Mouse (Mus musculus): ENCODE measurements around the gene Gas2l2. TPM values are rescaled to one million over a fixed set of nuclear protein-coding genes. Genes with fewer than 3 reads are reported as not detected.
A peak's percentile ranks its signal among the peaks of the same experiment; 100 is the strongest.

The Gas2l2 gene
- polyA plus RNA-seq, 1 experiment from 2014 or later = not detected

DNA sequence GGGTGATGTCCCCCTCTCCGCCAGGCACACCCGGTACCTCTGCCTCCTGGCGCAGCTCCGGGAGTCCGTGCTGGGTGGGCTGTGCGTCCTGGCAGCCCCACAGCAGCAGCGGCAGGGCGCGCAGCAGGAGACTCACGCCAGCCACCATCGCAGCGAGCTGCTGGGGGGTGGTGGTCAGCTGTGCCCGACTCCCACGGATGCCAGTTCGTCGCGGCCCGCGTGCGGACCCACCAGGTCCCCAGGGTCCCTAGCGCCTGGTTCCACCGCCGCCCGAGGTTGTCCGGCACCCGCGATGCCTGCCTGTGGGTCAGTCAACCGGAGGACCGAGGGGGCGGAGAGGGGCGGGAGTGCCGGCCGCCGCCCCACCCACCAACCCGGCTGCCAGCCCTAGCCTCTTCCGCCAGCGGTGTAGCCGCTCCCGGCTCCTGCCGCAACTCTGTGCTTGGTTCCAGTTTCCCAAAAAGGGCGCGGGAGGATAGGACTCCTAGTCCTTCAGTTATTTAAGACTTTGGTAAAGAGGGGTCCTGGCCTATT is 33.5 kb upstream of the Gas2l2 start, which contains the start of gene Mmp28:
TSS of gene Mmp28 (minus strand) at position 361 of the 534 bp plus-strand sequence.
- Histone ChIP-seq H3K9me3 (ENCODE audit: control insufficient read depth, low read depth, low read length) (no peaks in the 10 kb centered on the region), H3K4me3 (ENCODE audit: low read depth, low read length) (peak within 1 kb of the TSS; percentile 53), H3K4me2 (replicated peaks; ENCODE audit: low read depth, low read length) (peak within 1 kb of the TSS; percentile 92), H3K27ac (ENCODE audit: low read length) (no peak within 1 kb of the TSS), H3K27me3 (ENCODE audit: control insufficient read depth, insufficient read depth, low read length) (peaks cover 6% of the 10 kb centered on the region), H3K9ac (replicated peaks; ENCODE audit: low read depth, low read length) (peak within 1 kb of the TSS; percentile 55), H3K4me1 (ENCODE audit: control insufficient read depth, insufficient read depth, low read length) (peaks cover 7% of the 10 kb centered on the region; the same call in 1 of the 2 replicates), H3K36me3 (ENCODE audit: control insufficient read depth, insufficient read depth, low read length) (no peaks in the 10 kb centered on the region)
- under 1% methylated on average over 42 of the region's 42 CpGs for whole genome bisulfite sequencing
- ATAC-seq (ENCODE audit: insufficient number of reproducible peaks, insufficient read depth, low FRiP score, low read depth) = peak; percentile 51; the same call in 1 of the 2 replicates

DNA sequence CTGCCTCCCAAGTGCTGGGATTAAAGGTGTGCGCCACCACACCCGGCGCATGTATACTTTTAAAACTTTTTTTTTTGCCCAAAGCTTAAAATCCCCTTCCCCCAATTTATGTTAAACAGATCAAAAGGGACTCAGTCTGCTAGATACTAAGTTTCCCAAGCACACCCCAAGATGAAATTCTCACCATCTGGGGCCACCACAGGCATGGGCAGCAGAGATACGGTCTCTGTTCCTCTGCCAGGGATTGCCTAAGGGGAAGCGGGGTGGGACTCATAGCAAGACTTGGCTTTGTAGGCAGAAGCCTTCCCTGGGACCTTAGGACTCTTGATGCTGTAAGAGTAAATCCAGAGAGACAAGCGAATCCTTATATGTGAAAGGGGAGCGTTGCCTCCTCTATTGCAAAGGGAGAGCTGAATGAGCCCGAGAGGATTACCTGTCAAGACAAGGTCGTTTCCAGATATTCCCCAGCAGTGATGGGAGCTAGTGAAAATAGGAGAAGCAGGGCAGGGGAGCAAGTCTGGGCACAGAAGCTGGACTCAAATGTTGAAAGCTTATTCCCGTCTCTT is 32.3 kb upstream of the Gas2l2 start:
- 73% methylated on average over 10 of the region's 10 CpGs for WGBS
- no peak overlapping the region for H3K4me3 ChIP-seq (ENCODE audit: low read depth, low read length)
- peak overlapping the region; percentile 92; the same call in 1 of the 2 replicates for H3K4me2 ChIP-seq (replicated peaks; ENCODE audit: low read depth, low read length)
- peaks cover 6% of the 10 kb centered on the region for H3K27me3 ChIP-seq (ENCODE audit: control insufficient read depth, insufficient read depth, low read length)
- no peaks in the 10 kb centered on the region for H3K9me3 ChIP-seq (ENCODE audit: control insufficient read depth, low read depth, low read length)
- ATAC-seq (ENCODE audit: insufficient number of reproducible peaks, insufficient read depth, low FRiP score, low read depth) = no peak
- peaks cover 11% of the 10 kb centered on the region; the same call in 1 of the 2 replicates for H3K4me1 ChIP-seq (ENCODE audit: control insufficient read depth, insufficient read depth, low read length)
- no peak overlapping the region for H3K9ac ChIP-seq (replicated peaks; ENCODE audit: low read depth, low read length)
- H3K27ac ChIP-seq (ENCODE audit: low read length) = no peak overlapping the region
- no peaks in the 10 kb centered on the region for H3K36me3 ChIP-seq (ENCODE audit: control insufficient read depth, insufficient read depth, low read length)

DNA sequence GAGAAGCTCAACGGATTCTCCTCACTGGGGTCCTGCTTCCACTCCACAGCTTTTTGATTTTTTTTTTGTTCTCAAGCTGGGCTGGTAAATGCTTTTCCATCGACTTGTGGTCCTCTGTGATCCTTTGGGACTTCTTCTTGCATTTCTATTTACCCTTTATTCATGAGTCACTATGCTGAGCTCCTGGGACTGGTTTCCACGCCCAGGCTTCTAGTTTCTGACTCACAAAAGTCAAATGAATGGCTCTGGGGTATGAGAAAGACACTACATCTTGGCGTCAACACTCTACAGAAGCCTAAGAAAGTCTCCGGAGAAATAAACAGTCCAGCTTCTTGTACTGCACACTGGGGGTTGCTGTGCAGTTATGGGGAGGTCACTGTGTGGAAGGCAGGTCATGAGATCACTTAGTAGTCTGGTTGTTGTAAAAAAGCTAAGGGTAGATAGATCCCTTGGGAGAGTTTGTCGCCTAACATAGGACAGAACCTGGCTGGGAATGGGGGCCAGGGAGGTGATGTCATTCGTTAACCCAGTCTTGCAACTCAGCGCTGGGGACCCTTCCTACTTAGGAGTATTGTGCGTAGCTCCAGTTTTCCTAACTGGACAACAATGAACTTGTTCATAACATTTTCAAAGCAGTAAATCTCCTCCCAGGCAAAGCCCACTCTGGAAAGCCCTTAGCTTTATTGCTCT is 28.8 kb upstream of the Gas2l2 start:
- peaks cover 24% of the 10 kb centered on the region for H3K4me1 ChIP-seq (ENCODE audit: control insufficient read depth, insufficient read depth, low read length)

DNA sequence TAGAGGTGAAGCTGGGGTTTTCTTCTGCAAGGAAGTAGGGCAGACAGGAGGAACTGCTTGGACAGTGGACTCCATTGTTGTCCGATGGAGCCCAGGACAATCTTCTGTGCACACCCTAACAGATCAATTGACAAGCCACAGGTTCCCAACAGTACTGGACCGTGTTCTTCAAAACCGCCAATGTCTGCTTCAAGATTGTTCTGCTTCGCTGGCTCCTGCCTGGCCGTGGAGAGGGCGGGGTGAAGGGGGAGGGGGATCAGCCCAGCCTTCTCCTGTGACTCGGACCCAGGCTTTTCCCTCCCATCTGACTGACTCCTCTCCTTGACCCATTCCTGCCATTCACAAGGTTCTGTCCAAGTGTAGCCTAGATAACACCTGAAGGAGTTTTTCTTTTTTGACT is 28.0 kb upstream of the Gas2l2 start:
- H3K27ac ChIP-seq (ENCODE audit: low read length) = no peak overlapping the region; the same call in 1 of the 2 replicates
- H3K4me3 ChIP-seq (ENCODE audit: low read depth, low read length) = no peak overlapping the region
- H3K27me3 ChIP-seq (ENCODE audit: control insufficient read depth, insufficient read depth, low read length) = no peaks in the 10 kb centered on the region
- 54% methylated on average over 7 of the region's 7 CpGs for WGBS
- H3K9me3 ChIP-seq (ENCODE audit: control insufficient read depth, low read depth, low read length) = no peaks in the 10 kb centered on the region
- no peak overlapping the region for H3K9ac ChIP-seq (replicated peaks; ENCODE audit: low read depth, low read length)
- no peak for ATAC-seq (ENCODE audit: insufficient number of reproducible peaks, insufficient read depth, low FRiP score, low read depth)
- peaks cover 24% of the 10 kb centered on the region for H3K4me1 ChIP-seq (ENCODE audit: control insufficient read depth, insufficient read depth, low read length)
- H3K4me2 ChIP-seq (replicated peaks; ENCODE audit: low read depth, low read length) = no peak overlapping the region
- no peaks in the 10 kb centered on the region for H3K36me3 ChIP-seq (ENCODE audit: control insufficient read depth, insufficient read depth, low read length)

More for the DNA sequence above, 28.8 kb upstream of the Gas2l2 start:
- no peak overlapping the region for H3K4me3 ChIP-seq (ENCODE audit: low read depth, low read length)
- no peaks in the 10 kb centered on the region for H3K9me3 ChIP-seq (ENCODE audit: control insufficient read depth, low read depth, low read length)
- H3K36me3 ChIP-seq (ENCODE audit: control insufficient read depth, insufficient read depth, low read length) = no peaks in the 10 kb centered on the region
- peak overlapping the region; percentile 21; the same call in 1 of the 2 replicates for H3K27ac ChIP-seq (ENCODE audit: low read length)
- H3K4me2 ChIP-seq (replicated peaks; ENCODE audit: low read depth, low read length) = no peak overlapping the region
- WGBS = 55% methylated on average over 9 of the region's 9 CpGs
- peaks cover under 1% of the 10 kb centered on the region; the same call in 1 of the 2 replicates for H3K27me3 ChIP-seq (ENCODE audit: control insufficient read depth, insufficient read depth, low read length)
- H3K9ac ChIP-seq (replicated peaks; ENCODE audit: low read depth, low read length) = no peak overlapping the region
- ATAC-seq (ENCODE audit: insufficient number of reproducible peaks, insufficient read depth, low FRiP score, low read depth) = no peak

DNA sequence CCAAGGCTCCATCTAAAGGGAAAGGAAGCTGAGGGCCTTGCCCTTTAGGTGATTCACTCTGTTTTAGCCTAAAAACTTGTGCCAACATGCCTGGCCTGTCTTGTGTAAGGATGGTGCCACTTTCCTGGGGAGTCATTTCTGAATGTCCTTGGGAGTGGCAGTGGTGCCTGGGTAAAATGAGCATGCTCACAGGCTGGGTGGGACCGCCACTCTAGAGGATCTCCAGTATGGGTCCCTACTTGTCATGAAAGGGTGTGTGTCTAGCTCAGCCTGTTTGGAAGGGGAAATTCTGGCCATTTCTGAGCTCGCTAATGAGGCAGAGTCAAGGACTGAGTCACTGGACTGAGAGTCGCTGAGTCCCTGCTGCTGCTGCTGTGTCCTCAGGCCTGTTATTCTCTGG is 26.4 kb upstream of the Gas2l2 start:
- WGBS = 67% methylated on average over 3 of the region's 3 CpGs
- no peaks in the 10 kb centered on the region for H3K27me3 ChIP-seq (ENCODE audit: control insufficient read depth, insufficient read depth, low read length)
- no peaks in the 10 kb centered on the region for H3K9me3 ChIP-seq (ENCODE audit: control insufficient read depth, low read depth, low read length)
- H3K27ac ChIP-seq (ENCODE audit: low read length) = peak overlapping the region; percentile 52; the same call in 1 of the 2 replicates
- no peak overlapping the region for H3K4me2 ChIP-seq (replicated peaks; ENCODE audit: low read depth, low read length)
- H3K9ac ChIP-seq (replicated peaks; ENCODE audit: low read depth, low read length) = no peak overlapping the region
- peaks cover 24% of the 10 kb centered on the region for H3K4me1 ChIP-seq (ENCODE audit: control insufficient read depth, insufficient read depth, low read length)
- peak; percentile 14; the same call in 1 of the 2 replicates for ATAC-seq (ENCODE audit: insufficient number of reproducible peaks, insufficient read depth, low FRiP score, low read depth)
- no peak overlapping the region for H3K4me3 ChIP-seq (ENCODE audit: low read depth, low read length)
- H3K36me3 ChIP-seq (ENCODE audit: control insufficient read depth, insufficient read depth, low read length) = no peaks in the 10 kb centered on the region

DNA sequence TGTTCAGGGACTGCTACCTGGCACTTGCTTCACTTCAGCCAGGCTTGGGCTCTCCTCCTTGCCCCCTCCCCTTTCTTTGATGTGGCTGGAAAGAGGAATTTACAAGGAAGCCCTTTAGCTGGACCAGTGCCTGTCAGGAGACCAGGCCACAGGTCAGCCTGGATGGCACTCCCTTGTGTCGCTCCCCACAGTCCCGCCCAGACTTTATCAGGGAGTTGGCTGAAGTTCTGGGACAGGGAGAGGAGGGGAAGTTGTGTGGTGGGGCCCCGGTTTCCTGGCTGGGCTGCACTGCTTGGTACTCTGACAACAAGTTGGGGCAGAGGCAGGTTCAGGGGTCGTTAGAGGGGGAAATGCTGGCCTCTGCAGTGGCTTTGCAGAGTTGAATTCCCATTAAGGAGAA is 25.3 kb upstream of the Gas2l2 start:
- no peaks in the 10 kb centered on the region for H3K9me3 ChIP-seq (ENCODE audit: control insufficient read depth, low read depth, low read length)
- no peak overlapping the region for H3K4me3 ChIP-seq (ENCODE audit: low read depth, low read length)
- no peak overlapping the region for H3K4me2 ChIP-seq (replicated peaks; ENCODE audit: low read depth, low read length)
- H3K9ac ChIP-seq (replicated peaks; ENCODE audit: low read depth, low read length) = 0 out of 2 replicates have a peak overlapping the region, but pooled peaks have one; percentile 10
- H3K4me1 ChIP-seq (ENCODE audit: control insufficient read depth, insufficient read depth, low read length) = peaks cover 24% of the 10 kb centered on the region
- no peak for ATAC-seq (ENCODE audit: insufficient number of reproducible peaks, insufficient read depth, low FRiP score, low read depth)
- peak overlapping the region; percentile 61; the same call in 1 of the 2 replicates for H3K27ac ChIP-seq (ENCODE audit: low read length)
- 10% methylated on average over 4 of the region's 4 CpGs for WGBS
- H3K36me3 ChIP-seq (ENCODE audit: control insufficient read depth, insufficient read depth, low read length) = no peaks in the 10 kb centered on the region
- no peaks in the 10 kb centered on the region for H3K27me3 ChIP-seq (ENCODE audit: control insufficient read depth, insufficient read depth, low read length)

DNA sequence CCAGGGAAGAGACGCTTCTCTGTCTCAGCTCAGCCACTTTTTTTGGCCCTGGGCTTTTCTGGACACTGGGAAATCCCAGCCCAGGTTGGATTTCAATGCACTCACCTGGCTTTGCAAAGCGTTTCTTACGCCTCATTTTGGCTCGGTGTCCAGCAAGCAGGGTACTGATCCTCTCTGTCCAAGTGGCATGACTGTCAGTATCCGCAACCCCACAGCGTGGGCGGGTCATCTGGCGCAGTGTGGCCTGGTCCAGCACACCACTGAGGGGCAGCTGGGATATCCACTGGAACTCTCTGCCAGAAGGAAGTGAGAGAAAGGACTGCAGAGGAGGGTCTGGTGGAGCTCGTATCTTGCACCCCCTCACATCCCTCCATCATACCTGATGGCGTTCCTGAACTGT is 22.0 kb upstream of the Gas2l2 start:
- ATAC-seq (ENCODE audit: insufficient number of reproducible peaks, insufficient read depth, low FRiP score, low read depth) = no peak
- Histone ChIP-seq H3K36me3 (ENCODE audit: control insufficient read depth, insufficient read depth, low read length) (no peaks in the 10 kb centered on the region), H3K4me2 (replicated peaks; ENCODE audit: low read depth, low read length) (no peak overlapping the region), H3K9me3 (ENCODE audit: control insufficient read depth, low read depth, low read length) (no peaks in the 10 kb centered on the region), H3K27ac (ENCODE audit: low read length) (no peak overlapping the region), H3K4me1 (ENCODE audit: control insufficient read depth, insufficient read depth, low read length) (peaks cover 29% of the 10 kb centered on the region), H3K27me3 (ENCODE audit: control insufficient read depth, insufficient read depth, low read length) (no peaks in the 10 kb centered on the region), H3K4me3 (ENCODE audit: low read depth, low read length) (no peak overlapping the region), H3K9ac (replicated peaks; ENCODE audit: low read depth, low read length) (no peak overlapping the region)
- 84% methylated on average over 10 of the region's 10 CpGs for WGBS

DNA sequence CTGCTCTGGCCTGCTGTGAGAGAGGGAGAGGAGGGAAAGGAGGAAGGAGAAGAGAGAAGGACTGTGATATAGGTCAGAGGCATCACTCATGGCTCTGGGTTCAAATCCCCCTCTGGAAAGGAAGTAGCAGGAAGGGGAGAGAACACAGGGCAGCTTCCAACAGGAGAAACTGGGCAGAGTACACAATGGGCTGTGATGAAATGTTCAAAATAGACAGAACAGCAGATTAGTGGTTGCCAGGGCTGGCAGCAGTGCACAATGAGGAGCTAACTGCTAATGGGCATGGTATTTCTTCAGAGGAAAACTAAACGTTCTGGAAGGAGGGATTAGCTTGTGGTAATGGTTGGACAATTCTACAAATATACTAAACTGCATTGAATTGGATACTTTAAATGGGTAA is 21.3 kb upstream of the Gas2l2 start:
- peaks cover 25% of the 10 kb centered on the region for H3K4me1 ChIP-seq (ENCODE audit: control insufficient read depth, insufficient read depth, low read length)
- no peaks in the 10 kb centered on the region for H3K36me3 ChIP-seq (ENCODE audit: control insufficient read depth, insufficient read depth, low read length)
- H3K4me2 ChIP-seq (replicated peaks; ENCODE audit: low read depth, low read length) = no peak overlapping the region
- no peak overlapping the region for H3K9ac ChIP-seq (replicated peaks; ENCODE audit: low read depth, low read length)
- WGBS = 36% methylated on average over 1 of the region's 1 CpGs
- no peak overlapping the region for H3K27ac ChIP-seq (ENCODE audit: low read length)
- H3K9me3 ChIP-seq (ENCODE audit: control insufficient read depth, low read depth, low read length) = no peaks in the 10 kb centered on the region
- ATAC-seq (ENCODE audit: insufficient number of reproducible peaks, insufficient read depth, low FRiP score, low read depth) = no peak
- H3K27me3 ChIP-seq (ENCODE audit: control insufficient read depth, insufficient read depth, low read length) = no peaks in the 10 kb centered on the region
- H3K4me3 ChIP-seq (ENCODE audit: low read depth, low read length) = no peak overlapping the region

Data from stomach, embryonic 14.5 days (tissue).